Comparison of ENCODE assay signal across 7 mouse cellular contexts in the genomic region with DNA sequence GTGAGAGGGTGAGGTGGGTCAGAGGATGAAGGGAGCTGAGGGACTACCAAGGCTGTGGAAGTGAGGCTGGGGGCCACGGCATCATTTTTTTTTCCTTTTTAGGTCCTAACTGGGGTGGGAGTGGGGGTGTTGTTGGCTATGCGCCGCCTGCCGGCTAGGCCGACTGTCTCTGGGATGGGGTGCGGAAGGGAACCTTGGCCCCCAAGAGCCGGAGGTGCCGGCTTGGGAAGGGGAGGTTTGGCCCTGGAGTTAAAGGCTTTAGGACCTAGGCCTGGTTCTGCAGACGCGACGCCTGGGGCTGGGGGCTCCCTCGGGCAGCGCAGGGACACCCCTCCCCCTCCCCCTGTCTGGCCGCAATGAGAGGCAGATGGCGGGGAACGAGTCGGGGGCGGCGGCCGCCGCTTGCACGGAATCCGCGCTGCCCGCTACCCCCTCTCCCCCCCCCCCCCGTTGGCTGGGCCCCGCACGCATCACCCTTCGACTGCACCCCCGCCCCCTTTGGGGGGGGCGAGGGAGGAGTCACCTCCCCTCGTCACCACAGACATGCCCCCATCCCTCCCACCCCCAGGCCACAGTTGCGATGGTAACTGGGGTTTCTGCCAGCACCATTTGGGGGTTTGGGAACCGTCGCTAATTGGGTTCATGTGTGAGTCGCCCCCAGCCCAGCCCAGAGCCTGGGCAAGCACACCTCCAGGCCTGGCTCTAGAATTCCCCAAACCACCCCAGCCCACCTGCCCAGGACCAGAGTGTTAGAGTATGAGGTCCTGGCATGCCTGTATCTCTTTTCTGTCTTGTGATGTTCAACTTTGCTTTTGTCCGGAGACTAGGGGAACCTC. TPM values are rescaled to one million over a fixed set of nuclear protein-coding genes. Genes with fewer than 3 reads are reported as not detected.
DNase-seq lines count a peak whose midpoint lies in the region; ATAC-seq and TF ChIP-seq lines count a peak whose summit lies in the region.

No protein-coding gene starts in this region.

- peak overlapping the region; percentile 82 for H3K9ac ChIP-seq in embryonic facial prominence, embryonic 14.5 days (ENCODE audit: low read depth, low read length)
- peak overlapping the region; percentile 80 for H3K9ac ChIP-seq in heart, embryonic 14.5 days (ENCODE audit: low read length)
- peak overlapping the region; percentile 96 for H3K9ac ChIP-seq in limb, embryonic 13.5 days

- no peak for TF ChIP-seq CTCF in spleen, adult 2 months (IDR thresholded peaks at IDR 0.05; ENCODE audit: extremely low read depth, insufficient read depth, insufficient read length, insufficient replicate concordance)

- H3K27me3 ChIP-seq in spleen, adult 2 months (ENCODE audit: control insufficient read depth, insufficient read depth, low read length): peaks cover 37% of the 10 kb centered on the region
- no peaks in the 10 kb centered on the region for H3K27me3 ChIP-seq in embryonic facial prominence, embryonic 14.5 days (replicated peaks; ENCODE audit: control insufficient read depth, insufficient read depth, low read length)
- H3K27me3 ChIP-seq in heart, embryonic 14.5 days (ENCODE audit: control insufficient read depth, insufficient read depth, low read length): 0 out of 2 replicates have a peak, but pooled peaks cover 6% of the 10 kb centered on the region
- no peaks in the 10 kb centered on the region for H3K27me3 ChIP-seq in limb, embryonic 13.5 days

- TF ChIP-seq POLR2A in spleen, adult 2 months (IDR thresholded peaks at IDR 0.05; ENCODE audit: low read depth, low read length): no peak

- no peak overlapping the region; the same call in 1 of the 2 replicates for H3K4me3 ChIP-seq in spleen, adult 2 months (ENCODE audit: extremely low read depth, insufficient read depth, insufficient read length)
- peak overlapping the region; percentile 60 for H3K4me3 ChIP-seq in embryonic facial prominence, embryonic 14.5 days (ENCODE audit: low read depth, low read length)
- H3K4me3 ChIP-seq in heart, embryonic 14.5 days (ENCODE audit: control insufficient read depth in 1 of 2, insufficient read depth in 1 of 2, low read depth in 1 of 2, low read length in 2 of 2): peak overlapping the region; percentile 59 to 64
- H3K4me3 ChIP-seq in limb, embryonic 13.5 days: peak overlapping the region; percentile 88

- H3K36me3 ChIP-seq in spleen, adult 2 months (ENCODE audit: control insufficient read depth, insufficient read depth, low read length): no peaks in the 10 kb centered on the region
- H3K36me3 ChIP-seq in embryonic facial prominence, embryonic 14.5 days (ENCODE audit: control insufficient read depth, insufficient read depth, low read length): peaks cover 43% of the 10 kb centered on the region
- peaks cover 6% of the 10 kb centered on the region for H3K36me3 ChIP-seq in heart, embryonic 14.5 days (ENCODE audit: control insufficient read depth, insufficient read depth, low read length)
- peaks cover 40% of the 10 kb centered on the region for H3K36me3 ChIP-seq in limb, embryonic 13.5 days

- no peak for DNase-seq in spleen, adult 2 months (ENCODE audit: low read depth in 1 of 2, low spot score in 2 of 2)
- DNase-seq in spleen, adult 18-20 months: no peak
- peak; percentile 91 for DNase-seq in embryonic facial prominence, embryonic 14.5 days (ENCODE audit: low spot score)
- DNase-seq in naive thymus-derived CD4-positive, alpha-beta T cell, adult 2 months (ENCODE audit: low read depth): peak; percentile 31
- no peak for DNase-seq in natural killer cell, adult 2 months (ENCODE audit: low spot score in 2 of 2)

- no peak; the same call in 1 of the 2 replicates for ATAC-seq in embryonic facial prominence, embryonic 14.5 days (ENCODE audit: low read depth)
- ATAC-seq in heart, embryonic 14.5 days (ENCODE audit: insufficient number of reproducible peaks, insufficient read depth, low FRiP score, low read depth): no peak
- ATAC-seq in limb, embryonic 13.5 days (ENCODE audit: low FRiP score, low read depth): 0 out of 2 replicates have a peak, but pooled peaks have one; percentile 1

- H3K4me2 ChIP-seq in embryonic facial prominence, embryonic 14.5 days (ENCODE audit: low read depth, low read length): peak overlapping the region; percentile 88
- peak overlapping the region; percentile 82 for H3K4me2 ChIP-seq in heart, embryonic 14.5 days (ENCODE audit: low read length)
- peak overlapping the region; percentile 99 for H3K4me2 ChIP-seq in limb, embryonic 13.5 days (replicated peaks)

- H3K27ac ChIP-seq in spleen, adult 2 months (ENCODE audit: insufficient read depth, low read length): peak overlapping the region; percentile 30; the same call in 1 of the 2 replicates
- H3K27ac ChIP-seq in embryonic facial prominence, embryonic 14.5 days (replicated peaks; ENCODE audit: low read depth, low read length): peak overlapping the region; percentile 98
- H3K27ac ChIP-seq in heart, embryonic 14.5 days (replicated peaks in 1 of 2; ENCODE audit: control insufficient read depth in 1 of 2, insufficient read depth in 1 of 2, low read depth in 2 of 2, low read length in 2 of 2): peak overlapping the region; percentile 63 to 79
- peak overlapping the region; percentile 100 for H3K27ac ChIP-seq in limb, embryonic 13.5 days

- WGBS in spleen, adult 2 months: 3% methylated on average over 19 of the region's 37 CpGs
- WGBS in embryonic facial prominence, embryonic 14.5 days: 0% methylated on average over 8 of the region's 37 CpGs
- 2% methylated on average over 19 of the region's 37 CpGs for WGBS in heart, embryonic 14.5 days
- WGBS in limb, embryonic 13.5 days: under 1% methylated on average over 19 of the region's 37 CpGs

- H3K9me3 ChIP-seq in embryonic facial prominence, embryonic 14.5 days (ENCODE audit: control insufficient read depth, low read length): no peaks in the 10 kb centered on the region
- H3K9me3 ChIP-seq in heart, embryonic 14.5 days (ENCODE audit: control insufficient read depth, low read length): no peaks in the 10 kb centered on the region
- H3K9me3 ChIP-seq in limb, embryonic 13.5 days: no peaks in the 10 kb centered on the region

- no peaks in the 10 kb centered on the region; the same call in 1 of the 2 replicates for H3K4me1 ChIP-seq in spleen, adult 2 months (ENCODE audit: control insufficient read depth, insufficient read depth, insufficient read length)
- peaks cover 18% of the 10 kb centered on the region for H3K4me1 ChIP-seq in embryonic facial prominence, embryonic 14.5 days (ENCODE audit: control insufficient read depth, insufficient read depth, low read length)
- H3K4me1 ChIP-seq in heart, embryonic 14.5 days (ENCODE audit: control insufficient read depth in 2 of 2, insufficient read depth in 2 of 2, low read length in 2 of 2): peaks cover 26% of the 10 kb centered on the region in 2 experiments
- peaks cover 55% of the 10 kb centered on the region for H3K4me1 ChIP-seq in limb, embryonic 13.5 days

RNA-seq across cellular contexts. Expression of a gene that starts 2.5 kb away (rescaled TPM):
- 4.6 and 5.0 TPM in 2 replicates for polyA plus RNA-seq in spleen, adult 2 months (2012; rRNA removed)
- 56.5 and 74.7 TPM in 2 replicates for polyA plus RNA-seq in embryonic facial prominence, embryonic 14.5 days (2014; fragmentation: Nextera tagmentation; extraction: Ambion mirVana)
- polyA plus RNA-seq in heart, embryonic 14.5 days (2014; fragmentation: Nextera tagmentation; extraction: Ambion mirVana): 7.6 and 11.0 TPM in 2 replicates
- polyA plus RNA-seq in limb, embryonic 13.5 days (2015; fragmentation: Nextera tagmentation; extraction: Ambion mirVana): 124 and 128 TPM in 2 replicates

RNA-seq across cellular contexts. Expression of a gene that starts 28.4 kb away (rescaled TPM):
- polyA plus RNA-seq in spleen, adult 2 months (2012; rRNA removed): 2.5 and 3.0 TPM in 2 replicates
- polyA plus RNA-seq in embryonic facial prominence, embryonic 14.5 days (2014; fragmentation: Nextera tagmentation; extraction: Ambion mirVana): 15.6 and 19.5 TPM in 2 replicates
- 11.0 and 12.4 TPM in 2 replicates for polyA plus RNA-seq in heart, embryonic 14.5 days (2014; fragmentation: Nextera tagmentation; extraction: Ambion mirVana)
- 28.2 and 34.2 TPM in 2 replicates for polyA plus RNA-seq in limb, embryonic 13.5 days (2015; fragmentation: Nextera tagmentation; extraction: Ambion mirVana)

RNA-seq across cellular contexts. Expression of a gene that starts 36.8 kb away (rescaled TPM):
- 38.8 and 48.4 TPM in 2 replicates for polyA plus RNA-seq in spleen, adult 2 months (2012; rRNA removed)
- polyA plus RNA-seq in embryonic facial prominence, embryonic 14.5 days (2014; fragmentation: Nextera tagmentation; extraction: Ambion mirVana): 32.0 and 35.3 TPM in 2 replicates
- polyA plus RNA-seq in heart, embryonic 14.5 days (2014; fragmentation: Nextera tagmentation; extraction: Ambion mirVana): 13.6 and 16.1 TPM in 2 replicates
- 31.0 and 37.1 TPM in 2 replicates for polyA plus RNA-seq in limb, embryonic 13.5 days (2015; fragmentation: Nextera tagmentation; extraction: Ambion mirVana)

RNA-seq across cellular contexts. Expression of a gene that starts 41.5 kb away (rescaled TPM):
- 16.3 and 17.3 TPM in 2 replicates for polyA plus RNA-seq in spleen, adult 2 months (2012; rRNA removed)
- polyA plus RNA-seq in embryonic facial prominence, embryonic 14.5 days (2014; fragmentation: Nextera tagmentation; extraction: Ambion mirVana): 13.4 and 16.2 TPM in 2 replicates
- 14.8 and 17.7 TPM in 2 replicates for polyA plus RNA-seq in heart, embryonic 14.5 days (2014; fragmentation: Nextera tagmentation; extraction: Ambion mirVana)
- polyA plus RNA-seq in limb, embryonic 13.5 days (2015; fragmentation: Nextera tagmentation; extraction: Ambion mirVana): 20.9 and 25.6 TPM in 2 replicates

RNA-seq across cellular contexts. Expression of a gene that starts 58.8 kb away (rescaled TPM):
- polyA plus RNA-seq in spleen, adult 2 months (2012; rRNA removed): 0.07 and 0.13 TPM in 2 replicates
- polyA plus RNA-seq in embryonic facial prominence, embryonic 14.5 days (2014; fragmentation: Nextera tagmentation; extraction: Ambion mirVana): 0.25 and 0.50 TPM in 2 replicates
- 0.24 and 0.61 TPM in 2 replicates for polyA plus RNA-seq in heart, embryonic 14.5 days (2014; fragmentation: Nextera tagmentation; extraction: Ambion mirVana)
- 0.17 and 0.31 TPM in 2 replicates for polyA plus RNA-seq in limb, embryonic 13.5 days (2015; fragmentation: Nextera tagmentation; extraction: Ambion mirVana)

Comparison
In these comparisons a context has a peak if more than half of its experiments do, and no peak if none do; other contexts are left out.
1. DNase-seq: peak in embryonic facial prominence, embryonic 14.5 days (single experiment) and naive thymus-derived CD4-positive, alpha-beta T cell, adult 2 months (single experiment); none in spleen, adult 2 months (0 of 2), spleen, adult 18-20 months (0 of 2) and natural killer cell, adult 2 months (0 of 2).
2. H3K27ac ChIP-seq: peak in every context shown above with its lines; median percentile 100 in limb, embryonic 13.5 days; 98 in embryonic facial prominence, embryonic 14.5 days; 71 in heart, embryonic 14.5 days; 30 in spleen, adult 2 months.
3. Peak in every context shown above with its lines, with median percentiles within 50 percentile points of each other: H3K4me2 ChIP-seq and H3K9ac ChIP-seq.